Mouse (Mus musculus) heart, postnatal 0 days (tissue): ENCODE measurements at regions not wholly inside any gene's neighbourhood (a gene's known extent, or its start where the extent isn't known, plus 50 kb on each side); places are given as distances from the start of the nearest gene placed in this dataset.

Source experiments
- CTCF ChIP-seq: IDR thresholded peaks from 2 replicates; pipeline ENCODE4 v1.5.1; 2016; ENCODE audit warnings: antibody characterized with exemption, control low read depth, low read depth
- EP300 ChIP-seq: IDR thresholded peaks from 2 replicates; pipeline ENCODE4 v1.6.1; 2016; ENCODE audit warnings: antibody characterized with exemption, low read depth

DNA sequence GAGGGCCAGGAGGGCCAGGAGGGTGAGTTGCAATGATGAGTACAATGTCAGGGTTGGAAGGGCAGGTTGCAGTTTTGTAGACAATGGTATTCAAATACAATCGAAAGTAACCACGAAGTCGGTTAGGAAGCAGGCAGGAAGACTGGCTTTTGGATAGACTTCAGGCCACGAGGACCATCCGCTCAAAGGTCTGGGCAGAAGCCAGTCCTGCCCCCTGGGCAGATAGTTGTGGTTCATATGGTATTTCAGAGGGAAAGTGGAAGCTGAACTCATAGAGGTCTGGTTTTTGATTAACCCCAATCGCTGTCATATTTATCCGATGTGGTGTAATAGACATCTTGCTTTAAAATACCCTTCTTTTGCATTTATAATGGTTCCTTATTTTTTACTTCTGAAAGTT, 255.2 kb downstream of the Gm11077 start:
- no peak for TF ChIP-seq EP300
- no peak for TF ChIP-seq CTCF
